Mouse (Mus musculus): ENCODE results near the gene Wrap73. TPM values are rescaled to one million over a fixed set of nuclear protein-coding genes. Genes with fewer than 3 reads are reported as not detected.

Gene Wrap73
- polyA plus RNA-seq, 1 experiment from 2014 or later: 43.5 TPM

GRCm38 (mm10) chr4:154183566-154183965 lies 41.4 kb downstream of the Wrap73 start:
- H3K4me2 ChIP-seq (ENCODE audit: low read length): no peak overlapping the region
- ATAC-seq: no peak
- no peak overlapping the region for H3K9ac ChIP-seq (ENCODE audit: low read depth, low read length)
- H3K36me3 ChIP-seq (ENCODE audit: control insufficient read depth, insufficient read depth, low read length): no peaks in the 10 kb centered on the region
- no peaks in the 10 kb centered on the region for H3K4me1 ChIP-seq (ENCODE audit: control insufficient read depth, insufficient read depth, low read length)
- H3K9me3 ChIP-seq (replicated peaks; ENCODE audit: control insufficient read depth, low read length, poor library complexity, severe bottlenecking): no peaks in the 10 kb centered on the region
- no peak overlapping the region for H3K4me3 ChIP-seq (ENCODE audit: low read depth, low read length)
- WGBS: 76% methylated on average over 5 of the region's 5 CpGs
- no peaks in the 10 kb centered on the region for H3K27me3 ChIP-seq (ENCODE audit: control insufficient read depth, insufficient read depth, low read depth, low read length)
- no peak overlapping the region for H3K27ac ChIP-seq (ENCODE audit: low read length)

- H3K4me2 ChIP-seq (ENCODE audit: low read length): no peak overlapping the region
- ATAC-seq: no peak
- no peaks in the 10 kb centered on the region for H3K27me3 ChIP-seq (ENCODE audit: control insufficient read depth, insufficient read depth, low read depth, low read length)
- H3K9ac ChIP-seq (ENCODE audit: low read depth, low read length): no peak overlapping the region
- H3K4me1 ChIP-seq (ENCODE audit: control insufficient read depth, insufficient read depth, low read length): no peaks in the 10 kb centered on the region
- no peaks in the 10 kb centered on the region for H3K36me3 ChIP-seq (ENCODE audit: control insufficient read depth, insufficient read depth, low read length)
- H3K27ac ChIP-seq (ENCODE audit: low read length): no peak overlapping the region
- H3K4me3 ChIP-seq (ENCODE audit: low read depth, low read length): no peak overlapping the region
- 84% methylated on average over 5 of the region's 5 CpGs for WGBS
- no peaks in the 10 kb centered on the region for H3K9me3 ChIP-seq (replicated peaks; ENCODE audit: control insufficient read depth, low read length, poor library complexity, severe bottlenecking)
Observed at GRCm38 (mm10) chr4:154185001-154185400, 42.8 kb downstream of the Wrap73 start.

GRCm38 (mm10) chr4:154186002-154186537 lies 43.9 kb downstream of the Wrap73 start:
- H3K9me3 ChIP-seq (replicated peaks; ENCODE audit: control insufficient read depth, low read length, poor library complexity, severe bottlenecking): no peaks in the 10 kb centered on the region
- H3K27me3 ChIP-seq (ENCODE audit: control insufficient read depth, insufficient read depth, low read depth, low read length): no peaks in the 10 kb centered on the region
- ATAC-seq: no peak
- H3K4me3 ChIP-seq (ENCODE audit: low read depth, low read length): no peak overlapping the region
- H3K4me2 ChIP-seq (ENCODE audit: low read length): no peak overlapping the region
- H3K27ac ChIP-seq (ENCODE audit: low read length): no peak overlapping the region
- no peaks in the 10 kb centered on the region for H3K4me1 ChIP-seq (ENCODE audit: control insufficient read depth, insufficient read depth, low read length)
- no peaks in the 10 kb centered on the region for H3K36me3 ChIP-seq (ENCODE audit: control insufficient read depth, insufficient read depth, low read length)
- H3K9ac ChIP-seq (ENCODE audit: low read depth, low read length): no peak overlapping the region
- 93% methylated on average over 11 of the region's 11 CpGs for WGBS

GRCm38 (mm10) chr4:154188948-154189347 lies 46.8 kb downstream of the Wrap73 start:
- Histone ChIP-seq H3K27ac (ENCODE audit: low read length) (no peak overlapping the region), H3K36me3 (ENCODE audit: control insufficient read depth, insufficient read depth, low read length) (no peaks in the 10 kb centered on the region), H3K9ac (ENCODE audit: low read depth, low read length) (no peak overlapping the region), H3K4me2 (ENCODE audit: low read length) (no peak overlapping the region), H3K27me3 (ENCODE audit: control insufficient read depth, insufficient read depth, low read depth, low read length) (no peaks in the 10 kb centered on the region), H3K4me3 (ENCODE audit: low read depth, low read length) (no peak overlapping the region), H3K9me3 (replicated peaks; ENCODE audit: control insufficient read depth, low read length, poor library complexity, severe bottlenecking) (no peaks in the 10 kb centered on the region), H3K4me1 (ENCODE audit: control insufficient read depth, insufficient read depth, low read length) (no peaks in the 10 kb centered on the region)
- no peak for ATAC-seq
- 78% methylated on average over 8 of the region's 8 CpGs for WGBS

GRCm38 (mm10) chr4:154197961-154198360 lies 55.8 kb downstream of the Wrap73 start:
- ATAC-seq: no peak
- Histone ChIP-seq H3K36me3 (ENCODE audit: control insufficient read depth, insufficient read depth, low read length) (no peaks in the 10 kb centered on the region), H3K4me3 (ENCODE audit: low read depth, low read length) (no peak overlapping the region), H3K9me3 (replicated peaks; ENCODE audit: control insufficient read depth, low read length, poor library complexity, severe bottlenecking) (no peaks in the 10 kb centered on the region), H3K9ac (ENCODE audit: low read depth, low read length) (no peak overlapping the region), H3K27me3 (ENCODE audit: control insufficient read depth, insufficient read depth, low read depth, low read length) (no peaks in the 10 kb centered on the region), H3K4me2 (ENCODE audit: low read length) (no peak overlapping the region), H3K4me1 (ENCODE audit: control insufficient read depth, insufficient read depth, low read length) (peaks cover 4% of the 10 kb centered on the region; the same call in 1 of the 2 replicates), H3K27ac (ENCODE audit: low read length) (no peak overlapping the region)
- 51% methylated on average over 6 of the region's 6 CpGs for WGBS

GRCm38 (mm10) chr4:154198377-154198961 lies 56.3 kb downstream of the Wrap73 start:
- H3K4me1 ChIP-seq (ENCODE audit: control insufficient read depth, insufficient read depth, low read length): peaks cover 4% of the 10 kb centered on the region; the same call in 1 of the 2 replicates
- H3K9ac ChIP-seq (ENCODE audit: low read depth, low read length): no peak overlapping the region
- no peak overlapping the region for H3K27ac ChIP-seq (ENCODE audit: low read length)
- H3K36me3 ChIP-seq (ENCODE audit: control insufficient read depth, insufficient read depth, low read length): no peaks in the 10 kb centered on the region
- H3K4me2 ChIP-seq (ENCODE audit: low read length): no peak overlapping the region
- H3K4me3 ChIP-seq (ENCODE audit: low read depth, low read length): no peak overlapping the region
- no peaks in the 10 kb centered on the region for H3K9me3 ChIP-seq (replicated peaks; ENCODE audit: control insufficient read depth, low read length, poor library complexity, severe bottlenecking)
- WGBS: 20% methylated on average over 7 of the region's 7 CpGs
- ATAC-seq: no peak
- no peaks in the 10 kb centered on the region for H3K27me3 ChIP-seq (ENCODE audit: control insufficient read depth, insufficient read depth, low read depth, low read length)

GRCm38 (mm10) chr4:154201511-154201910 lies 59.3 kb downstream of the Wrap73 start:
- WGBS: 77% methylated on average over 5 of the region's 5 CpGs
- Histone ChIP-seq H3K27me3 (ENCODE audit: control insufficient read depth, insufficient read depth, low read depth, low read length) (no peaks in the 10 kb centered on the region), H3K4me2 (ENCODE audit: low read length) (no peak overlapping the region), H3K9me3 (replicated peaks; ENCODE audit: control insufficient read depth, low read length, poor library complexity, severe bottlenecking) (no peaks in the 10 kb centered on the region), H3K4me1 (ENCODE audit: control insufficient read depth, insufficient read depth, low read length) (peaks cover 4% of the 10 kb centered on the region; the same call in 1 of the 2 replicates), H3K9ac (ENCODE audit: low read depth, low read length) (no peak overlapping the region), H3K36me3 (ENCODE audit: control insufficient read depth, insufficient read depth, low read length) (no peaks in the 10 kb centered on the region), H3K27ac (ENCODE audit: low read length) (no peak overlapping the region), H3K4me3 (ENCODE audit: low read depth, low read length) (no peak overlapping the region)
- no peak for ATAC-seq

- no peak for ATAC-seq
- H3K4me2 ChIP-seq (ENCODE audit: low read length): no peak overlapping the region
- H3K36me3 ChIP-seq (ENCODE audit: control insufficient read depth, insufficient read depth, low read length): no peaks in the 10 kb centered on the region
- H3K4me1 ChIP-seq (ENCODE audit: control insufficient read depth, insufficient read depth, low read length): no peaks in the 10 kb centered on the region
- no peak overlapping the region for H3K9ac ChIP-seq (ENCODE audit: low read depth, low read length)
- WGBS: 66% methylated on average over 7 of the region's 7 CpGs
- H3K27ac ChIP-seq (ENCODE audit: low read length): no peak overlapping the region
- H3K4me3 ChIP-seq (ENCODE audit: low read depth, low read length): no peak overlapping the region
- H3K9me3 ChIP-seq (replicated peaks; ENCODE audit: control insufficient read depth, low read length, poor library complexity, severe bottlenecking): no peaks in the 10 kb centered on the region
- no peaks in the 10 kb centered on the region for H3K27me3 ChIP-seq (ENCODE audit: control insufficient read depth, insufficient read depth, low read depth, low read length)
Observed at GRCm38 (mm10) chr4:154204532-154204931, 62.4 kb downstream of the Wrap73 start.

GRCm38 (mm10) chr4:154205392-154205791 lies 63.2 kb downstream of the Wrap73 start:
- ATAC-seq: no peak
- 78% methylated on average over 5 of the region's 5 CpGs for WGBS

More at GRCm38 (mm10) chr4:154205392-154205791, 63.2 kb downstream of the Wrap73 start:
- no peaks in the 10 kb centered on the region for H3K27me3 ChIP-seq (ENCODE audit: control insufficient read depth, insufficient read depth, low read depth, low read length)
- no peaks in the 10 kb centered on the region for H3K4me1 ChIP-seq (ENCODE audit: control insufficient read depth, insufficient read depth, low read length)
- no peaks in the 10 kb centered on the region for H3K36me3 ChIP-seq (ENCODE audit: control insufficient read depth, insufficient read depth, low read length)
- H3K27ac ChIP-seq (ENCODE audit: low read length): no peak overlapping the region
- no peaks in the 10 kb centered on the region for H3K9me3 ChIP-seq (replicated peaks; ENCODE audit: control insufficient read depth, low read length, poor library complexity, severe bottlenecking)
- H3K9ac ChIP-seq (ENCODE audit: low read depth, low read length): no peak overlapping the region
- H3K4me3 ChIP-seq (ENCODE audit: low read depth, low read length): no peak overlapping the region
- H3K4me2 ChIP-seq (ENCODE audit: low read length): no peak overlapping the region
